Mouse (Mus musculus) hindbrain, embryonic 11.5 days (tissue): ENCODE results near the gene Cgnl1. TPM values are rescaled to one million over a fixed set of nuclear protein-coding genes. Genes with fewer than 3 reads are reported as not detected.

ENCODE experiments used
- ATAC-seq: fragments of 200-750 bp; cut with Nextera tagmentation; 2 replicates; pipeline ENCODE4 v1.8.0; 2017; ENCODE audit warnings: mild to moderate bottlenecking, moderate TSS enrichment, moderate library complexity; ENCODE audit not compliant: low FRiP score
- DNase-seq: peaks from one replicate; pipeline ENCODE4 v3.0.0-alpha.2; 2015; ENCODE audit warnings: low spot score
- H3K27ac ChIP-seq: fragments of 300-500 bp; sonication (generic); 2 replicates; pipeline ENCODE4 v1.5.1; 2014; ENCODE audit warnings: mild to moderate bottlenecking, low read depth, low read length
- H3K27me3 ChIP-seq: fragments of 300-500 bp; sonication (generic); 2 replicates; pipeline ENCODE4 v1.6.1; 2014; ENCODE audit warnings: mild to moderate bottlenecking, low read length, moderate library complexity, mixed read lengths; ENCODE audit not compliant: control insufficient read depth, insufficient read depth
- H3K36me3 ChIP-seq: fragments of 300-500 bp; sonication (generic); 2 replicates; pipeline ENCODE4 v1.6.1; 2014; ENCODE audit warnings: mild to moderate bottlenecking, low read length, moderate library complexity, mixed read lengths; ENCODE audit not compliant: control insufficient read depth, insufficient read depth
- H3K4me1 ChIP-seq: fragments of 300-500 bp; sonication (generic); replicated peaks from 2 replicates; pipeline ENCODE4 v1.6.1; 2014; ENCODE audit warnings: low read length, mixed read lengths; ENCODE audit not compliant: control insufficient read depth, insufficient read depth
- H3K4me2 ChIP-seq: fragments of 300-500 bp; sonication (generic); replicated peaks from 2 replicates; pipeline ENCODE4 v1.6.1; 2014; ENCODE audit warnings: mild to moderate bottlenecking, low read depth, low read length
- H3K4me3 ChIP-seq: fragments of 300-500 bp; sonication (generic); 2 replicates; pipeline ENCODE4 v1.5.1; 2014; ENCODE audit warnings: low read depth, low read length
- H3K9ac ChIP-seq: fragments of 300-500 bp; sonication (generic); 2 replicates; pipeline ENCODE4 v1.6.1; 2014; ENCODE audit warnings: low read depth, low read length
- H3K9me3 ChIP-seq: fragments of 300-500 bp; sonication (generic); 2 replicates; pipeline ENCODE4 v1.6.1; 2016; ENCODE audit warnings: low read length; ENCODE audit not compliant: control insufficient read depth
- WGBS: fragments of 180-500 bp; shearing (Covaris S2); extraction: QIAGEN DNeasy Blood & Tissue Kit; methylation state at CpG from one replicate; pipeline ENCODE4 v1.1.7; 2014; 5-methylcytosine and 5-hydroxymethylcytosine counted together
- polyA plus RNA-seq: library from polyadenylated mRNA; unstranded; fragments of >200 nt; fragmentation: Nextera tagmentation; extraction: Ambion mirVana; gene quantifications from 2 replicates; pipeline ENCODE4 v1.2.1, GENCODE M21; 2014

Gene Cgnl1
- polyA plus RNA-seq, 1 experiment from 2014 or later, result 6.3 TPM

DNA sequence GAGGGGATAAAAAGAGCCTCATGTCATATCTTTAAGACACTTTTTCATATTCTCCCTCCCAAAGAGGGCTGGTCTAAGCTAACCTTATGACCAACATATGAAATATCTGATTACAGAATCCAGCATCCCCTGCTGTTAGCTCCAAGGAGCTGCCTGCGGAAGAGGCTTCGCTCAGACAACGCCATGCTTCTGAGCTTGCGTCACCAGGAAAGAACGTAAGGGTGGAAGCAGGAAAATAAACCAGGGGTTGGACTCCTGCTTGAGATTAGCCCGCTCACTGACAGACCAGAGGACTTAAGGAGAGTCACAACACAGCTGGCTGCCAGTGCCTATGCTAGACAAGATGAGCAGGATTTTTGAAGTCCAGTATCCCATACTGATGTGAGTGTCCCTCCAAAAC is 105.0 kb downstream of the Cgnl1 start:
- no peak for ATAC-seq
- 75% methylated on average over 6 of the region's 6 CpGs for WGBS

GRCm38 (mm10) chr9:71665493-71665892 is 105.9 kb downstream of the Cgnl1 start:
- H3K36me3 ChIP-seq, result no peaks in the 10 kb centered on the region
- no peaks in the 10 kb centered on the region for H3K9me3 ChIP-seq
- no peak overlapping the region for H3K9ac ChIP-seq
- H3K4me1 ChIP-seq, result no peaks in the 10 kb centered on the region
- no peak for DNase-seq
- no peaks in the 10 kb centered on the region for H3K27me3 ChIP-seq
- no peak overlapping the region for H3K27ac ChIP-seq
- H3K4me3 ChIP-seq, result no peak overlapping the region
- no peak for ATAC-seq
- 83% methylated on average over 3 of the region's 3 CpGs for WGBS
- no peak overlapping the region for H3K4me2 ChIP-seq

More for the DNA sequence above, 105.0 kb downstream of the Cgnl1 start:
- H3K27me3 ChIP-seq, result no peaks in the 10 kb centered on the region
- no peak for DNase-seq
- no peak overlapping the region for H3K9ac ChIP-seq
- no peak overlapping the region for H3K4me3 ChIP-seq
- H3K27ac ChIP-seq, result no peak overlapping the region
- no peaks in the 10 kb centered on the region for H3K4me1 ChIP-seq
- no peaks in the 10 kb centered on the region for H3K9me3 ChIP-seq
- H3K36me3 ChIP-seq, result no peaks in the 10 kb centered on the region
- H3K4me2 ChIP-seq, result no peak overlapping the region

DNA sequence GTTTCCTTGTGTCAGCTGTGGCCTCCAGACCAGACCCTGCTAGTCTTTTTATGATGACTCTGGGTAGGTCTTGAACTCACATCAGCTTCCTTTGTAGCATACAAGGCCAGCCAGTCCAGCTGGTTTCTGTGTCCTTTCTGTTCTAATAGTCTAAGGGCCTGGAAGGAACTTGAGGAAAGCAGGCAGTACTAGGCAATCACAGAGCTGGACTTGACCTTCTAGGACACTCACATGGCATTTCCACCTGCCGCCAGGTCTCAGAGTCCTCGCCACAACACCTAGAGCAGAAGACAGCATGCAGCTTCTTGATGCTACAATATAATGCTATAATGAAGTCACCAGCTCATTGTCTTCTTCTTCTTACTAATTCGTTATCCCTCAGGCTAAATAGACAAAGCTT is 106.5 kb downstream of the Cgnl1 start:
- H3K36me3 ChIP-seq, result no peaks in the 10 kb centered on the region
- ATAC-seq (no peak), DNase-seq (no peak)
- no peaks in the 10 kb centered on the region for H3K4me1 ChIP-seq
- H3K9me3 ChIP-seq, result no peaks in the 10 kb centered on the region
- WGBS, result 92% methylated on average over 3 of the region's 3 CpGs
- no peak overlapping the region for H3K4me2 ChIP-seq
- no peak overlapping the region for H3K4me3 ChIP-seq
- H3K27ac ChIP-seq, result no peak overlapping the region
- no peak overlapping the region for H3K9ac ChIP-seq
- no peaks in the 10 kb centered on the region for H3K27me3 ChIP-seq

DNA sequence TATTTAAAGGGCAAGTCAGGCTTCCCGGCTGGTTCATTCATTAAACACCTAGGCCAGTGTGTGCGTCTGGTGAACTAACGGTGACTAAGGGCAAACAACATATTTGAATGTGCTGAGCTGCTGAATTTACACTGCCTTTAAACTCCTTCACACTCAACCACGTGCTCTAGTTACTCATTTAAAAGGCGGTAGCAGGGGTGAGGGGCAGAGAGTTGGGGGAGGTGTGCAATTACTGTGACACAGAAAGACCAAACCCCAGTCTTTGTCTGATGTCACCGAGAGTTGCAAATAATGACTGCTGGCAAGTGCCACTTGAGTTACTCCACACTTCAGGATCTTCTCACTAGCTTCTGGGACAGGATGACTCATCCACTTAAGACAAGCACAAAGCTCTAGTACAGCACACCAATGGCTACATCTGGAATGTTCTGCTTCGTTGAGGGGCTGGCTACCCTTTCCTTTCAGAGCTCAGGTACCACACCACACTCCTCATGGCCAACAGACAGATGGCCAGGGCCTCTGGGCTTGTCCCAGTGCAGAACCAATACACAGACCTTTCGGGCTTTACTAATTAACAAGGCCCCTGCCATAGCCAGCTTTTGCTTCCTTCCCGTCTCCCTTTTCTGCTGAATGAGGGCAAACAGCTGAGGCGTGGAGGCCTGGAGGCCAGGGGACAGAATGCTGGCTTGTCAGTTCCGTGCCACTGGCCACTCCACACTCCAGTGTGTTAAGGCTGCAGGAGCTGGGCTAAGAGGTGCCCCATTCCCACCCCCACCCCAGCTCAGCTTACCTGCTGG is 107.8 kb downstream of the Cgnl1 start:
- H3K27me3 ChIP-seq, result no peaks in the 10 kb centered on the region
- no peaks in the 10 kb centered on the region for H3K9me3 ChIP-seq
- ATAC-seq (no peak), DNase-seq (no peak)
- H3K36me3 ChIP-seq, result no peaks in the 10 kb centered on the region
- H3K27ac ChIP-seq, result no peak overlapping the region
- no peak overlapping the region for H3K9ac ChIP-seq
- no peaks in the 10 kb centered on the region for H3K4me1 ChIP-seq
- H3K4me2 ChIP-seq, result no peak overlapping the region
- 68% methylated on average over 11 of the region's 11 CpGs for WGBS
- H3K4me3 ChIP-seq, result no peak overlapping the region

GRCm38 (mm10) chr9:71660540-71660939 is 110.9 kb downstream of the Cgnl1 start:
- H3K27ac ChIP-seq, result no peak overlapping the region
- H3K36me3 ChIP-seq, result no peaks in the 10 kb centered on the region
- H3K27me3 ChIP-seq, result no peaks in the 10 kb centered on the region
- H3K4me3 ChIP-seq, result no peak overlapping the region
- peak; percentile 34 for DNase-seq
- no peak overlapping the region for H3K9ac ChIP-seq
- H3K4me1 ChIP-seq, result no peaks in the 10 kb centered on the region
- no peak for ATAC-seq
- WGBS, result 57% methylated on average over 9 of the region's 9 CpGs
- no peak overlapping the region for H3K4me2 ChIP-seq
- no peaks in the 10 kb centered on the region for H3K9me3 ChIP-seq

DNA sequence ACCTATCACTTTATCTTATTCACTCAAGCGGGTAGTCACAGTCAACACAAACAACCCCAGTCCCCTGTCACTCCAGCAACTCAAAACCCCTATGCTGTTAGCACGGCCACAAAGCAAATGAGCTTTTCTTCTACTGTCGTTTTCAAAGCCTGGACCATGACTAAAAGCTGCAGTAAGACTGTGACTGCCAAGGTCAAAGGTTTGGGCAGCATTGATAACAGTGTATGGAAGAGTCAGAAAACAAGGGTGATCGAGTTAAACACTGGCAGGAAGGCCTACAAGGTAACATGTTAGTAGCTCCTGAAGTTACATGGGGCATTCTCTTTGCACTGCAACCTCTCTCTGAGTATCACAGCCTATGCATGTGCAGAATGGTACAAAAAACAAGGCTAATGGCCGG is 111.7 kb downstream of the Cgnl1 start:
- Histone ChIP-seq H3K27me3 (no peaks in the 10 kb centered on the region), H3K9me3 (no peaks in the 10 kb centered on the region), H3K4me3 (no peak overlapping the region), H3K4me2 (no peak overlapping the region), H3K36me3 (no peaks in the 10 kb centered on the region), H3K9ac (no peak overlapping the region), H3K27ac (no peak overlapping the region), H3K4me1 (no peaks in the 10 kb centered on the region)
- peak; percentile 10 for DNase-seq
- WGBS, result 51% methylated on average over 5 of the region's 5 CpGs
- ATAC-seq, result no peak

DNA sequence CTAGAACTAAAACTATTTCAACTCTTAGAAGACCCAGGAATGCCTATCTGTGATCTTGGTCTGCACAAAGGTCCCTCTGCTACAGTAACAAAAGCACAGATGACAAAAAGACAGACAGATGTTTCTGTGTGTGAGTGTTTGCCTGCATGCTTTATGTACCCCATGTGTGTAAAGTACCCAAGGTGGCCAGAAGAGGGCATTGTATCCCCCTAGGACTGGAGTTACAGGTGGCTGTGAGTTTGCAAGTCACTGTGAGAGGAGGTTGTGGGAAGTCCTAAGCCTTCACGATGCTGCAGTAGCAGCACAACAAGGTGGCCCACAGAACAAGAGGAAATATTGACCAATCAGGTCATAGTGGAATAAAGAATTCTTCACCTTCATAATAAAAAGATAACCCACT is 114.2 kb downstream of the Cgnl1 start:
- no peak overlapping the region for H3K27ac ChIP-seq
- no peaks in the 10 kb centered on the region for H3K4me1 ChIP-seq
- no peak overlapping the region for H3K4me3 ChIP-seq
- H3K36me3 ChIP-seq, result no peaks in the 10 kb centered on the region
- no peak overlapping the region for H3K9ac ChIP-seq
- no peak for ATAC-seq
- WGBS, result 97% methylated on average over 1 of the region's 1 CpGs
- H3K9me3 ChIP-seq, result no peaks in the 10 kb centered on the region
- H3K4me2 ChIP-seq, result no peak overlapping the region
- H3K27me3 ChIP-seq, result no peaks in the 10 kb centered on the region
- no peak for DNase-seq

DNA sequence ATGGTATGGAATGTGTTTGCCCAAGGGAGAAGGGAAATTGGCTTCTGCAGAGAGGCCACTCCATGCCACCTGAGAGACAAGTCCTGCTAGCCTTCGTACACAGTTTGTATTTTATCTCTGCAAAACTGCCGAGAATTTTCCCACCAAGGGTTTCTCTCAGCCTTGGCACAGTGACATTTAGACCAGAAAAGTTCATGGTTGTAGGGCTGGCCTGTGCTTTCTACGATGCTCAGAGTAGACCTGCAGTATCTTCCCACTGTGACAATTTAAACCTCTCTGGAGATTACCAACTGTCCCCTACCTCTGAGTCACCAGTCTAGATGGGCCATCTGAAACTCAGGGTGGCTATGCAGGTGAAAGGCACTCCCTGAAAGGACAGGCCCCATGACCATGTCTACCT is 116.5 kb downstream of the Cgnl1 start:
- WGBS, result 90% methylated on average over 3 of the region's 3 CpGs
- DNase-seq, result no peak
- H3K4me3 ChIP-seq, result no peak overlapping the region
- H3K4me2 ChIP-seq, result no peak overlapping the region
- H3K36me3 ChIP-seq, result no peaks in the 10 kb centered on the region
- ATAC-seq, result no peak
- H3K9me3 ChIP-seq, result no peaks in the 10 kb centered on the region
- H3K27ac ChIP-seq, result no peak overlapping the region
- H3K9ac ChIP-seq, result no peak overlapping the region
- no peaks in the 10 kb centered on the region for H3K4me1 ChIP-seq
- no peaks in the 10 kb centered on the region for H3K27me3 ChIP-seq

DNA sequence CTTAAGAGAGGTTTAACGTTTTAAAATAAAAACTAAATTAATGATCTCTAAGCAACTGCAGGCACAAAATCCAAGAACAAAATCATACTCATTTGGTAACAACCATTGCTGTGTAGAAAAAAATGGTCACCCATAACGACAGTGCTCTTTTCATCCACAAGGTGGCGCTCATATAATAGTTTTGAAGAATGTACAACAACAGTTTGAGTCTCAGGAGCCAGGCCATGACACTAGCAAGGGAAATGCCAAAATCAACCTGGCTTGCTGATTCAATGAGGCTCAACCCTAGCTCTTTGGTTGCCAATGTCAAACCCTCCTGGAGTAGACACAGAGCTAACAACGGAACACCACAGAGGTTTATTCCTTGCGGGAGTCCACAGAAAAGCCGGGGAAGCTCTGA is 125.3 kb downstream of the Cgnl1 start:
- ATAC-seq, result no peak
- H3K4me2 ChIP-seq, result no peak overlapping the region
- no peak overlapping the region for H3K27ac ChIP-seq
- H3K9me3 ChIP-seq, result no peaks in the 10 kb centered on the region
- H3K4me1 ChIP-seq, result no peaks in the 10 kb centered on the region
- 35% methylated on average over 6 of the region's 6 CpGs for WGBS
- H3K4me3 ChIP-seq, result no peak overlapping the region
- no peaks in the 10 kb centered on the region for H3K36me3 ChIP-seq
- H3K27me3 ChIP-seq, result no peaks in the 10 kb centered on the region
- DNase-seq, result peak; percentile 84
- no peak overlapping the region for H3K9ac ChIP-seq
